9 mouse cellular contexts compared by ENCODE assay signal in the genomic region with DNA sequence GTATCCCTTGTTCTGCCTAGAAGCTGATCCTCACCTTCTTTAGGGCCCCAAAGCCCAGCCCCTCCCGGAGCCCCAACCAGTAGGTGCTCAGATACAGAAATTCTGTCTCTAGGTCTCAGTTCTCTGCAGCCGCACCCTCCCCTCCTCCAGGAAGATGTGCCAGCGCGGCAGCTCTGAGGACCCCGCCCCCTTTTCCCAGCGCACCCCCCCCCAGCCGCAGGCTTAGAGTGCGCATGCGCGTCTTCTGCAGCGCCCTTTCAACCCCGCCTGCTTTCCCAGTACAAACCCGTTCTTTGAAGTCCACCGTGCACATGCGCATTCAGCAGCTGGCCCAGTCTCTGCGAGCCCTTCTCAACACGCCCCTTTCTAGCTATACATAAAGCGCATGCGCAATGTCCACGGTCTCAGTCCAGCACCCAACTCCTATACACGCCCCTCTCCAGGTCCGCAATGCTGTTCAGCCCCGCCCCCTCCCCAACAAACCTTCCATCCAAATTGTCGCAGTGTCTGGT. TPM values are rescaled to one million over a fixed set of nuclear protein-coding genes. Genes with fewer than 3 reads are reported as not detected.
DNase-seq lines count a peak whose midpoint lies in the region; ATAC-seq lines count a peak whose summit lies in the region.
"Had no signal": no experiment of that assay in that cellular context is flagged by ENCODE, and none has a peak within 500 bp of the region (broad histone marks: within the 10 kb centered on the region; RNA-seq: fewer than 3 reads in every experiment).

No protein-coding gene starts in this region.

- H3K27ac ChIP-seq in embryonic facial prominence, embryonic 13.5 days, result peak overlapping the region; percentile 62
- peak overlapping the region; percentile 87 for H3K27ac ChIP-seq in limb, embryonic 12.5 days
- peak overlapping the region; percentile 79 for H3K27ac ChIP-seq in midbrain, embryonic 14.5 days (replicated peaks; ENCODE audit: low read depth, low read length)

- peak; percentile 85 for DNase-seq in 3134 (ENCODE audit: extremely low read depth, insufficient read length, low spot score)
- peak; percentile 55 to 68 for DNase-seq in adrenal gland, postnatal 4 days (ENCODE audit: low spot score in 2 of 2)
- peak; percentile 85 for DNase-seq in heart, adult 8-10 months (ENCODE audit: low spot score)
- DNase-seq in kidney, adult 8-10 months, result peak; percentile 78 to 87
- DNase-seq in midbrain, embryonic 14.5 days, result peak; percentile 96
- peak; percentile 47 to 63 for DNase-seq in spleen, adult 18-20 months

- H3K9ac ChIP-seq in embryonic facial prominence, embryonic 13.5 days, result peak overlapping the region; percentile 72
- H3K9ac ChIP-seq in limb, embryonic 12.5 days (replicated peaks), result peak overlapping the region; percentile 57
- H3K9ac ChIP-seq in midbrain, embryonic 14.5 days (replicated peaks; ENCODE audit: low read length), result peak overlapping the region; percentile 49; the same call in 1 of the 2 replicates

- H3K4me2 ChIP-seq in embryonic facial prominence, embryonic 13.5 days, result peak overlapping the region; percentile 60
- H3K4me2 ChIP-seq in limb, embryonic 12.5 days, result peak overlapping the region; percentile 66
- H3K4me2 ChIP-seq in midbrain, embryonic 14.5 days (ENCODE audit: low read length), result peak overlapping the region; percentile 58

- ATAC-seq in embryonic facial prominence, embryonic 13.5 days (ENCODE audit: insufficient number of reproducible peaks, insufficient read depth, low FRiP score, low TSS enrichment, low read depth), result peak; percentile 94
- peak; percentile 96 for ATAC-seq in limb, embryonic 12.5 days (ENCODE audit: insufficient number of reproducible peaks, insufficient read depth, low FRiP score, low TSS enrichment, low read depth)
- peak; percentile 96 for ATAC-seq in midbrain, embryonic 14.5 days (ENCODE audit: low FRiP score, low TSS enrichment)

- peaks cover 10% of the 10 kb centered on the region; the same call in 1 of the 2 replicates for H3K4me1 ChIP-seq in embryonic facial prominence, embryonic 13.5 days
- H3K4me1 ChIP-seq in limb, embryonic 12.5 days (replicated peaks), result peaks cover 9% of the 10 kb centered on the region; the same call in 1 of the 2 replicates
- H3K4me1 ChIP-seq in midbrain, embryonic 14.5 days (ENCODE audit: control insufficient read depth, insufficient read depth, low read length), result no peaks in the 10 kb centered on the region

- H3K36me3 ChIP-seq in embryonic facial prominence, embryonic 13.5 days, result peaks cover 39% of the 10 kb centered on the region
- H3K36me3 ChIP-seq in limb, embryonic 12.5 days, result peaks cover 42% of the 10 kb centered on the region
- H3K36me3 ChIP-seq in midbrain, embryonic 14.5 days (ENCODE audit: control insufficient read depth, insufficient read depth, low read length), result peaks cover 28% of the 10 kb centered on the region
- H3K36me3 ChIP-seq: G1E had no signal

- H3K4me3 ChIP-seq in embryonic facial prominence, embryonic 13.5 days, result peak overlapping the region; percentile 51
- peak overlapping the region; percentile 49 for H3K4me3 ChIP-seq in limb, embryonic 12.5 days (replicated peaks)
- peak overlapping the region; percentile 48 for H3K4me3 ChIP-seq in midbrain, embryonic 14.5 days (replicated peaks; ENCODE audit: low read depth, low read length)

- no peaks in the 10 kb centered on the region; the same call in 1 of the 2 replicates for H3K27me3 ChIP-seq in embryonic facial prominence, embryonic 13.5 days
- peaks cover 29% of the 10 kb centered on the region; the same call in 1 of the 2 replicates for H3K27me3 ChIP-seq in limb, embryonic 12.5 days
- H3K27me3 ChIP-seq in midbrain, embryonic 14.5 days (ENCODE audit: control insufficient read depth, insufficient read depth, low read length), result no peaks in the 10 kb centered on the region

- H3K9me3 ChIP-seq in embryonic facial prominence, embryonic 13.5 days, result no peaks in the 10 kb centered on the region
- no peaks in the 10 kb centered on the region for H3K9me3 ChIP-seq in limb, embryonic 12.5 days
- no peaks in the 10 kb centered on the region for H3K9me3 ChIP-seq in midbrain, embryonic 14.5 days (ENCODE audit: control insufficient read depth, low read length)
- H3K9me3 ChIP-seq: G1E had no signal

- WGBS in embryonic facial prominence, embryonic 13.5 days, result 24% methylated on average over 22 of the region's 24 CpGs
- 21% methylated on average over 24 of the region's 24 CpGs for WGBS in limb, embryonic 12.5 days
- 22% methylated on average over 24 of the region's 24 CpGs for WGBS in midbrain, embryonic 14.5 days

RNA-seq across cellular contexts. Expression of a gene that starts 1.3 kb away (rescaled TPM):
- total RNA-seq in adrenal gland, postnatal 4 days (2021), result 100 to 1,000 TPM; 243 to 258 TPM
- polyA plus RNA-seq in embryonic facial prominence, embryonic 13.5 days (2015; fragmentation: Nextera tagmentation; extraction: Ambion mirVana), result 490 and 523 TPM in 2 replicates
- 10 to 100 TPM; 20.7 to 29.9 (median 24.2) TPM for total RNA-seq in heart, adult 8-10 months (2022)
- polyA plus RNA-seq in limb, embryonic 12.5 days (2016; fragmentation: Nextera tagmentation; extraction: Ambion mirVana), result 538 and 543 TPM in 2 replicates
- 399 and 415 TPM in 2 replicates for polyA plus RNA-seq in midbrain, embryonic 14.5 days (2014; fragmentation: Nextera tagmentation; extraction: Ambion mirVana)

Comparison
In these comparisons a context has a peak if more than half of its experiments do, and no peak if none do; other contexts are left out.
1. Peak in every context shown above with its lines: DNase-seq, ATAC-seq, H3K4me3 ChIP-seq and H3K27ac ChIP-seq.